Mouse (Mus musculus): ENCODE measurements around the gene A430033K04Rik.

The A430033K04Rik gene

DNA sequence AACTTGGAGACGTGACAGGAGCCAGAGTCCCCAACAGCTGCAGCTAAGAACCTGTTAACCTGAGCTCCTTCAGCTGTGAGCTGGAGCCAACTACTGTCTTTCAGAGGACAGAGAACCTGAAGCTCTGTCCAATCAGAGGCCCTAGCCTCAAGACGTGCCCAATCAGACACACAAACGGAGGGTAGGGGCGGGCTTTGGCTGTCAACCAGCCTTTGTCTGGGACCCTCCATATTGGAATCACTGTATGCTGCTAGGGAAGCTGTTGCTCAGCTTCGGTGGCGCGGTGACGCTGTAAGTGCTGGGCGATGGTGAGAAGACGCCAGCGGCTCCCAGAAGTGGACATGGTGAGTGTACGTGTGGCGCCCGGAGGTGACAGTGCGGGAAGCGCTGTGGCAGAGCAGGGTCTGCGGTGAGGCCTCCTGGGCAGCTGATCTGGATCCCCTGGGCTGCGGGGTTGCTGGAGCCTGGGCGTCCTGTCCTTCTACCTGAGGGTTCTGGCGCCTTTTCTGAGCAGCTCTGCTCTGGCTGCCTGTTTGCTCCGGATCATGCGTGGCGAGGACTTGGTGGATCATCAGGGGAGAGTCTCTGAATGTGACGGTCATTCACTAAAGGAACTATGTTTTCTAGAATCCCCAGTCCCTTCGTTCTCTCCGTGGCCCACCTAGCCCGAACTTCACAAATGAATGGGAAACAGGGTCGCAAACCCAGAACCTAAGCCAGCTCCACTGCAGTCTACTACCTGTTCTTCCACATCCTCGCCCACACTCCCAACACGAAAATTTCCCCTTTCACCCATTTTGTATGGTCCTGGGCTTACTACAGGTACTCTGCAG lies at the start of gene A430033K04Rik:
A430033K04Rik (plus strand) TSS at position 215 of the 833 bp plus-strand sequence.
- DNase-seq: peak; percentile 92 to 93

DNA sequence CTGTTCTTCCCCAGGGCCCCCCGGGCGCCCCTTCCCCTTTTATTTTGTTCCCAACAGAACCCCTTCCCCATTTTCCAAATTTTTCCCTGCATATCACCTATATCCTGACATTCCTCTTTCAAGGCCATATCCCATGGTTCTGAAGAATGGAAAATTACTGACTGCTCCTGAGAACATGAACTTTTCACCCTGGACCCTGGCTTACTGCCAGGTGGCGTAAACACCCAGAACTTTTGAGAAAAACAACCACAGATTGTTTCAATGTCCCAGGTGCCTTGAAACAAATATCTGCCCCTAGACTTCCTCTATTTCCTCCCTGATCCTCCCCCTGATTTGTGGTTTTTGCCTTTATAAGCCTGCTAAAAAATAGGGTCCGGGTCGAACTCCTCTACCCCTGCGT lies 35.3 kb upstream of the A430033K04Rik start:
- DNase-seq: no peak

GRCm38 (mm10) chr5:138618353-138618752 lies 4.3 kb upstream of the A430033K04Rik start:
- peak; percentile 17 to 23 for DNase-seq

DNA sequence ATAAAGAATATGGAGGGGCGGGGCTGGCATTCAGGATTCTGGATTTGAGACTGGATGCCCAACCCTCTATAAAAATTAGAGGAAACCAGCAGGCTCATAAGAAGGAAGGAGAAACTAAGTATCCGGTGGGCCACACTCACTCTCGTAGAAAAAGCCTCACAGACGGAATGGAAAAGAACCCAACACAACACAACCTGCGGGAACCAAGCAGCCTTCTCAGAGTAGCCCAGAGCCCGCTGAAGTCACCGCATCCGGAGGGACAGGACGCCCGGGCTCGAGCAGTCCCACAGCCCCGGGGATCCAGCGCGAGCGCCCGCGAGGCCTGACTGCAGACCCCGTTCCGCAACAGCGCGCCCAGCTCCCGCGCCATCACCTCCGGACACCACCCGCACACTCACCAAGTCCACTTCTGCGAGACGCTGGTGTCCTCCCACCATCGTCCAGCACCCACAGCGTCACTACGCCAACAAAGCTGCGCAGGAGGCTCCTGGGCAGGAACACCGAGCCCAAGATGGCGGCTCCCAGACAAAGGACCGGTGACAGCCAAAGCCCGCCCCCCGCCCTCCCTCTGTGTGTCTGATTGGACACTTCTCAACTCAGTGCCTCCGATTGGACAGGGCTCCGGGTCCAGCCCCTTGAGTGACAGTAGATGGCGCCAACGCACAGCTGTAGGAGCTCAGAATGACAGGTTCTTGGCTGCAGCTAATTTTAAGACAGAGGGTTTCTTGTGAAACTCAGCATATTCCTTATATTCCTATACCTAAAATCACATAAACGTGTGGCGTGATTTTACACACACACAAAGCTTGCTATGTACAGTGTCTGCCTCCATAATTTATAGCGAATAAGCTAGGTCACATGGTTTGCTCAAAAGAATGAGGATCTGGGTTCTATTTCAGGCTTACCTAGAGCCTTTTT lies 3.2 kb upstream of the A430033K04Rik start, which contains the start of gene Zfp68:
Zfp68 (minus strand) TSS at position 551 of the 918 bp plus-strand sequence.
- DNase-seq: peak; percentile 88 to 92

GRCm38 (mm10) chr5:138620836-138621235 lies 1.8 kb upstream of the A430033K04Rik start:
- DNase-seq: no peak

DNA sequence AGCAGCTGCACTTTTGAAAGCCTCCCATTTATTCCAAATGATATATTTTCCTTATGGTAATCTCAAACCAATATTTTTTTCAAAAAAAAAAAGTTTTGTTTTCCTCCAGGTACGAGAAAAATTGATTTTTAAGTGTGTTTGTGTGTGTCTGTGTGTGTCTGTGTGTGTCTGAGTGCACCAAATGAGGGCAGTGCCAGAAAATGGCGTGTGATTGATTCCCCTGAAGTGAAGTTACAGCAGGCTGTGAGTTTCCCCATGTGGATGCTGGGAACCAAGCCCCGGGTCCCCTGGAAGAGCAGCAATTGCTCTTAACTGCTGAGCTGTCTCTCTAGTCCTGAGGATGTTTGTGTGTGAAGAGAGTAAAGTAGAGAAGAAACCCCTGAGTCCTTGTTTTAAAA lies 818 bp downstream of the A430033K04Rik start:
- DNase-seq: no peak

GRCm38 (mm10) chr5:138636486-138636885 lies 13.8 kb downstream of the A430033K04Rik start:
- DNase-seq: no peak

DNA sequence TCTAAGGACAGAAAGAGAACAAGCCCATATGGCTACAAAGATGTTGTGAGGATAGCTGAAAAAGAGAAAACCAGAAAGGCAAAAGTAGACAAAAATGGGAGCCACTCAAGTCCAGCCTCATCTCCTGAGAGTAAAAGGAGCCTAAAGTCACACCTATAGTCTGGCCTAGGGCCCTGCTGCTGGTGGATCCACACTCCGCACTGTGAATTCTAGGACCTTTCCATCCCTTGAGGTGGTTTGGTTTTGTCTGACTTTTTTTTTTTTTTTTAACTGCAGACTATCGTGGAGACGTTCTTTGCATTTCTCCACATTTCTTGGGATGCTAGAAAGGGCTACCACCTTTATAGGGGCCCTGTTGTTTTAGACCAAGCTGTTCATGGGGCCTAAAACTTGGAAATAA lies 18.4 kb downstream of the A430033K04Rik start:
- no peak for DNase-seq

DNA sequence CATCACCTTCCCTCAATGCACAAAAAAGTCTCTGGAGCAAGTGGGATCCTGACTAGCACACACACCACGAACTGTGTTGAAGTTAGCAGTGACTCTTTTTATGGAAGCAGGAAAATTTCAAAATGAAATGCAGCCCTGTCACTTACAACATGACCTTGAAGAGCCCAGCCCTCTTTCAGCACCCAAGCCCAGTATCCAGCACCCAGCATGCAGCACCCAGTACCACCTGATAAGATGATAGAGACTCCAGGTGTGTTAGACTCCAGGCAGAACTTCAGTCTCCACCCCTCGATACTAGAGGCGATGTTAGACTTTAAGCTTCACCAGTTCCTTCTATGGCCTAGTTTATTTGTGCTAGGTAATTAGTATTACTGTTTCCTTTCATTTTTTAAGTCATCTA lies 19.1 kb downstream of the A430033K04Rik start:
- DNase-seq: no peak

DNA sequence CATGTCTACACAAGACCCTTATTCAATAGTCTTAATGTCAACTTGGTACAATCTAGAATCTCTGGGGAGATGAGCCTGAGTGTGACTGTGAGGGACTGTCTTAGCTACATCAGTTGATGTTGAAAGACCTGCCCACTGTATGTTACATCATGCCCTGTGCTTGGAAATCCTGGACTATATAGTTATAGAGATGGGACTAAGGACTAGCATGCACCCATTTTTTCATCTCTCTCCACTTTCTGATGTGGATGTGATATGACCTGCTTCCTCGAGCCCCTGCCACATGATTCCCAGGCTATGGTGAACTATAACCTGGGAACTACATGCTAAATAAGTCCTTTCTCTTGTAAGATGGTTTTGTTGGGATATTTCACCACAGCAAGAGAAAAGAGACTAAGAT lies 30.3 kb downstream of the A430033K04Rik start:
- no peak for DNase-seq

DNA sequence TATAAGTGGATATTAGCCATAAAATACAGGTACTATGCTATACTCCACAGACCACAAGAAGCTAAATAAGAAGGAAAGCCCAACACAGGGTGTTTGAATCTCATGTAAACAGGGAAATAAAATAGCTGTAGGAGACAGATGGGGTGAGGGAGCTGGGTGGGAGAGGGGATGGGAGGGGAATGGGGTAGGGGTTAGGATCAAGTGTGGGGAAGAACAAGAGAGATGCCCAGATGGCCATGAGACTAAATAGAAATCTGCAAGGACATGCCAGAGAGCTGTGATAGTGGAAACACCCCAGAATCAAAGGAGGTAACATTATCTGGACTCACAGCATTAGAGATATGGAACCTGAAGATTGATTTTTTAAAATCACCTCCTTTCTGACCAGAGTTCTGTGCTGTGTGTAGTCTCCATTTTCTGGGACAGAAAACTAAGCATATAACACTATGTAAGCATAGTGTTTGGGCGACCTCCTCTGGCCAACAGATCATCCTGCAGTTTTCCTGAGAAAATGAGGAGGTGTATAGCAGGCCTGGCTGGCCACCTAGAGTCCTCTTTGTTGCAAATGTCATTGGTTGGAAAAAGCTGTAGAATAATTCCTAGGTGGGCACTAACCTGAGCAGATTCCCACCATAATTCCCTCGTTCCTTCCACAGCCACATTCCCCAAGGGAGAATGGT lies 34.0 kb downstream of the A430033K04Rik start:
- DNase-seq: peak; percentile 18 to 25

GRCm38 (mm10) chr5:138657407-138657806 lies 34.7 kb downstream of the A430033K04Rik start:
- no peak for DNase-seq

- peak; percentile 15 to 16 for DNase-seq
These were observed 35.2 kb downstream of the A430033K04Rik start for GRCm38 (mm10) chr5:138657854-138658253.

DNA sequence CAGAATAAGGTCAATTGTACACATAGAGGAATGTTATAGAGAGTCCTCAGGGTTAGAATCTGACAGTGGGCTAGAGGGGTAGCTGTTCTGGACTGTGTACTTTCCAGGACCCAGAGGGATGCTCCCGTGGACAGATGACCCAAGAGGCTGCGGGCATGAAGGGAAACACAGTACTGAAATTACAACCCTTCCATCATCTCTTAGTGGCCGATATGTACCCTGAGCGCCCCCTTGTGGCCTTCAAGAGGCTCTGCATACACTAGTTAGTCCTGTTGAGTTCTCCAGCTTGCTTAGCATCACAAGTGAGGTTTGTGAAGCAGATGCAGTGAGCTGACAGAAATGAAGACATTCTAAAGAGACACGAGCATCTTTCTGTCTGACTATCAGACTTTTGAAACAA lies 36.3 kb downstream of the A430033K04Rik start:
- DNase-seq: peak; percentile 32 to 44

DNA sequence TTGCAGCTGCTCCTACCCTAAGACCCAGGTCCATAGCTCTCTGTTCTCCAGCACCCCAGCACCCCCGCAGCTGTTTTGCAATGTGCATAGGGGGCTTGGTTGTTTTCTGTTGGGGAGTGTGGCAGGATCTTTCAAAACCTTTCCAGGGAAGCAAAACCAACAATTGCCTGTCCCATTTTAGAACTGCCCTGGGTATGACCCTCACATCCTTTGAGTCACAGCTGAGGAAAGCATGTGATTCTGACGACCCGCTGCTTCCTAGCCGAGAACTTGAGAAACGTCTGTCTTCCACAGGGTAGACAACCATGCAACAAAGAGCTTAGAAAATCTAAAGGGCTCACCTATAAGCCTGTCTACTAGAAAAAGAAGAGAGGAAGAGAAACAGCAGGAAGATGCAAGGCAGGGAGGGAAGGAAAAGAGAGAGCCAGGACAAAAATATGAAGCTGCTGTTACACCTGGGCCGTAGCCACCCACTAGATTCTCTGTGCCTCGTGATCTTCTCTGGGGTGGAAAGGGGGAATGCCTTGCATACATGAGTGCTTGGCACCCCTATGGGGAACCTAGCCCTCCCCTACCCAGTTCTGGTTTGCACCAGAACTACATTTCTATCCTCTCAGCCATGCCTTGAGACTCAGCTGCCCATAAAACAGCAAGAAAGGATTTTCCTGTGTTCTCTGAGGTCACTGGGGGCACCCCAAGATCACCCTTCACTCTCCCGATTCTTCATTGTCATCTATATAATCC lies 60.5 kb downstream of the A430033K04Rik start:
- DNase-seq: no peak

GRCm38 (mm10) chr5:138683821-138684220 lies 61.2 kb downstream of the A430033K04Rik start:
- no peak for DNase-seq

- no peak for DNase-seq
These were observed 64.8 kb downstream of the A430033K04Rik start for GRCm38 (mm10) chr5:138687453-138687852.

- no peak for DNase-seq
These were observed 66.6 kb downstream of the A430033K04Rik start for GRCm38 (mm10) chr5:138689254-138689653.

GRCm38 (mm10) chr5:138692936-138693570 lies 70.4 kb downstream of the A430033K04Rik start:
- DNase-seq: no peak

DNA sequence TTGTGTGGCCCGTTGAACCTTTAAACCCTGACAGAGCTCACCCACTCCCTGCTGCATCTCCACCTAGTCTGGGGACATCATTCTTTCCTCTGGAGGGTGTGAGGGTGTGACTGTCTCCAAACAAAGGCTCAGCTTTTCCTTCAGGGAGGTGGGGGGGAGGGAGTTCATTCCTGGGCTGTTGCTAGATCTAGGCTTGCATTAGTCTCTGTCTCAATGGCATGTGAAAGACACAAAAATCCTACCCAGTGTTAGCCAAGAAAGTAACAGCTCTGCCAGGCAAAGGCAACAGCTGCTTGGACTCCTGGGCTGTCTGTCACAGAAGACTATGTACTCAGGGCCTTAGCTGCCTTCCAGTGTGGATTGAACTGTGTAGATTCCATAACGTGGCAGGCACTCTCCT lies 71.4 kb downstream of the A430033K04Rik start:
- DNase-seq: no peak

DNA sequence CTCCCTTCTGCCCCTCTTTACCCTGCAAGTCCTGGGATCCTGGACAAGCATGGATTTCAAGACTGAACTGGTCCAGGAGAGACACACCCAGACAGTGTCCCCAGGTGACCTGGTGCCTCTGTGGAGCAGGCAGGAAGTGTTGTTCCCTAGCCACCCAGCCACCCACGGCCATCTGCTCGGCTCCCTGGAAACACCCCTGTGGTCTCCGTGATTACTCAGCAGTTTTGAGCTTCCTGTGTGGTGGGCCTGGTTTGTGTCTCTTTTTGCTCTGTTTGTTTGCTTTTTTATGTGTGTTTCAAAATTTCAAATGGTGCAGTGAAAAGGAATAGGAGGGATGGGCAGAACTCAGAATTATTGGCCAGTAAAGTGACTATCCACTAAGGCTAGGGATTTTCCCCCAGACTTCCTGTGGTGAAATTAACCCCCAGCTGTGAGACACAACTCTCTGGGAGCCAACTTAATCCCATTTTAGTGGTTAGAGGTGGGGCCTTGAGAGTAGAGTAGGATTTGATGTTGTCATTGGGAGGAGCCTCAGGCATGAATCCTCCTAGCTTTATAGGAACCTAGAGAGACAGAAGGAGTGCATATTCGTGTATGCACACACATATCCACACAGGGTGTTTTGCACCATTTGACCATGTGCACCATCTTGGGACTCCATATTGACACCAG lies 72.0 kb downstream of the A430033K04Rik start:
- peak; percentile 2 to 19 for DNase-seq

Data from thymus, postnatal 36 days (tissue).